Mouse (Mus musculus) cerebellum, postnatal 36 days (tissue): ENCODE measurements around the gene Ltbp1.

Experiments
- DNase-seq, 2 experiments: peaks; one replicate each; pipeline ENCODE4 v3.0.0; 2021 to 2022; ENCODE audit warnings: mixed read lengths in 2 of 2

Ltbp1 gene

DNA sequence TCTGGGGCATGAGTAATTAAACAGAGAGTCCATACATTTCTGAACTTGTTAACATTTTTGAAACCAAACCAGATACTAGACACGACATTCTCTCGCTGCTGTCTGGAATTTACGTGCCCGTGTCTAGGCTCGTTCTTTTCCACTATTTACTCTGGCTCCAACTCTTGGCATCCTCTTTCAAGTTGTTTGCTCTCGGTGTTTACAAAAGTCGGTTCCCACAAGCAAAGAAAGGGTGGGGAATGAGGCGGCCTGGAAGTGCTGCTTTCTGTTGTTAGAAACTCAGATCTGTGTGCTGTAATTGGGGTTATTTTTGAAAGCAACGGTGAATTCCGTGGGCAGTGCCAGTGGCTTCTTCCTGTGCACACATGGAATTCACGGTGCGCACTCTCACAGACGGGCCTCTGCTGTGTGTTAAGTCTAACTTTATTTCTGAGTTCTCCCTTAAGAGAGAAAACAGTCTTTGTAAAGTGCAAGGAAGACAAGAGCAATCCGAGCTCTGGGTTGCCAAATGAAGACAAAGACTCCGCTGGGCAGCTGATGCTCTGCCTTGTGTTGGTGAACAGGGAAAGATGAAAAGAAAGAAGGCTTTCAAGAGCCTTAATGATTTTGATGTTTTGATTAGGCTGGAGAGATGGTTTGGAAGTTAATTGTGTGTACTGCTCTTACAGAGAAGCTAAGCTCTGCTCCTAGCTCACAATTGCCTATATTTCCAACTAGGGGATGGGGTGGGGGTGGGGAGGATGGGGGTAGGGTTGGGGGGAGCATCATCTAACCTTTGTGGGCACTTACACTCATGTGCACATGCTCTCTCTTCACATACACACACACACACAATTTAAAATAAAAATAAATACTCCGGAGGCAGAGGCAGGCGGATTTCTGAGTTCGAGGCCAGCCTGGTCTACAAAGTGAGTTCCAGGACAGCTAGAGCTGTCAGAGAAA lies 302.0 kb downstream of the Ltbp1 start:
- no peak for DNase-seq

DNA sequence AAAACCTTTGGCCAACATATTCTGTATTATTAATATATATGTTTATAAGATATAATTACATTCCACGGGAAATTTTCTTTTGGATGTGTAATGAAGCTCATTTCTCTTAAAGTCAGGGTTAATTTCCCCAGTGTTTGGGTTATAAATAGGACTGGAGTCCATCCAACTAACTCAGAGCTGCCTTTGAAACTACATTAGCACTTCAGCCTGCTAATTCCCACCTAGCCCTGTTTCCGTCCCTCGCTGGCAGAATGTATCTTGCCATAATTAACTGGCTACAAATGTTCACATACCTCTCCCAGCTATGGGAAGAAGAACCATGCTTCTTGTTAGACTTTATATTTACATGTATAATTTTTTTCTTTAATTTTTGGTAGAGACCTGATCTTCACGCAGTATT lies 311.7 kb downstream of the Ltbp1 start:
- DNase-seq = no peak

DNA sequence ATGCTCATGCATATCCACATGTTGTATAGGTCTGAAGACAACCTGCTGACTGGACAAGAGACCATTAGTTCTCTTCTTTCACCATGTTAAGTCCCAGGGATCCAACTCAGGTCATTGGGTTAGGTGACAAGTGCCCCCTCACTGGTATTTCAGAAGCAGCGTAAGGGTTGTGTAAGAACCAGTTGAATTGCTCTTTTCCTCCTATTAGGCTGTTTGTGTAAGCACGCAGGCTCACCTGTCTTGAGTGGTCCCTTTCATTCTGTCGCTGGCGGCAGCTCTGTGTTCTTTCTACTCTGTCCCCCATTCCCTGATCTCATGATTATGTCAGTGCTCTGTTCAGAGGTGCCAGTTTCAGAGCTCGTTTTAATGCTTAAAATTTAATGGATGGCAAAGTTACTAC lies 317.9 kb downstream of the Ltbp1 start:
- DNase-seq = no peak

DNA sequence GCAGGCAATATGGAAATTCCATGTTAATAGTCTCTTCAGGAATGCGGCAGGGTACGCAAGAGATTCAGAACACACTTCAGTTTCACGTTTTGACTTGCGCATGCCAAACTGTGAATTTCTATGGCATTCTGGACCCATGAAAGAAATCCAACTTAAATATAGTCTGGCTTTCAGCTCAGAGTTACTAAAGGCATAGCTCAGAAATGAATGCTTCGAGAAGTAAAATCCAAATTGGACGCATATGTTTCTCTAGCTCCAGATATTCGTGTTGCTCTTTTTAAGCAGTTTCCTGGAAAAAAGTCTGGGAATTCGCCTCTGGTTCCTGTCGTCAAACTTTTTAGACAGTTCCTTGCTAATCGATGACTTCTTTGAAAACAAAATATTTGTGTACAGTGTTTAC lies 318.4 kb downstream of the Ltbp1 start:
- no peak for DNase-seq

DNA sequence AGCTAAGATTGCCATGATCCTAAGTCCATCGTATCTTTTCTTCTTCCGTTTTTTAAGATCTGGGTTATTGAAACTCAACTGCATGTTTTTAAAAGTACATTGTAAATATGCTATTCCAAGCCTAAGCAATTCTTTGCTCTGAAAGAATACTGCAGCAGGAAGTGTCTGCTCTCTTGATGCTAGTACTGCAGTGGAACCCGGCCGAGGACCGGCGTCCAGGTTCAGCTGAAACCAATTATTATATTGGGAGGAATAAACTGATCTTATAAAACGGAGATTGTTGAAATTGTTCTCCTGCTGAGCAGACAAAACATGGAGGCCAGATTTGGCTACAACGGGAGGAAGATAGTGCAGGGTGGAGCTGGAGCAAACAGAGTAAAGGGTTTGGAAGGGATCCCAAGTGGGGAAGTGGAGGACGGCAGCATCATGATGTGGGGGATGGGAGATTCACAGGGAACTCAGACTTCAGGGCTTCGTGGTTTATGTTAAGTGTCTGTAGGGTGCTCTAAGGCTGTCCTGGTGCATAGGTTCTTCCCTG lies 322.8 kb downstream of the Ltbp1 start:
- no peak for DNase-seq

DNA sequence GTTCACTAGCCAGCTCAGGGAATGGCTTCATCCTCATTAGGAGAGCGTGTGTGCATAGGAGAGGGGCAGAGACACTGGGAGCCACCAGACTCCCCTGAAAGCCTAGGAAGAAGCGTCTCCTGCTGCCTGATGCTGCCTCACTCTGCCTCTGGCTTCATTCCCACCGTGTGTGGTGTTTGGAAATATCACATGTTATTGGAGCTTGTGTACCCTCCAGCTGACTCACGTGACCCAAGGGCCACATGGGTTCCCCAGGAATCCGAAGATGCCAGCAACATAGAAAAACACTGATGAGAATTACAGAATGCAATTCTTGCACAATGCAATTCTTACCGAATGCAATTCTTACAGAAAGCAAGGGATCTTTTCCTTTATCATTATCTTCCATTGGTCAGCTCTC lies 325.0 kb downstream of the Ltbp1 start:
- no peak for DNase-seq

DNA sequence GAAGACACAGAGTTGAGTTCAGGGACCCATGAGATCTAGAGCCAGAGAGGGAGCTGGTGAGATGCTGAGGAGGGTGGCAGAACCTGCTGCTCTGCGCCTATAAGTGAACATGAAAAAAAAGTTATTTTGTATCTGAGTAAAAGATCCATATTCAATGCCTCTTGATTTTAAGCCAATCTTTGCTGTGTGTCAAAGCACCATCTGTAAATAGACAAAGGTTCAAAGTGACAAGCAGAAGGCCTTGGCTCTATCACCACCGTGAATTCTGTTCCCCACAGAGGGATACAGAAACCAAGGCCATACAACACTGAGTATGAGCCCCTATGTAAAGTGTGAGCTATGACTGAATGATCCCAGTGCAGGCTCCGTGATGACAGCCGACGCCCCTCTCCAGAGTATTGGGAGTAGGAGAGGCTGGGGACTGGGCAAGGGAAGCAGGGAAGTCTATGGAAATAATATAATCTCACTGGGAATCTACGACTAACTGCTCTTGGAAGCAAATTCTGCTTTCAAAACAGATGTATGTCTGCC lies 326.1 kb downstream of the Ltbp1 start:
- no peak for DNase-seq

DNA sequence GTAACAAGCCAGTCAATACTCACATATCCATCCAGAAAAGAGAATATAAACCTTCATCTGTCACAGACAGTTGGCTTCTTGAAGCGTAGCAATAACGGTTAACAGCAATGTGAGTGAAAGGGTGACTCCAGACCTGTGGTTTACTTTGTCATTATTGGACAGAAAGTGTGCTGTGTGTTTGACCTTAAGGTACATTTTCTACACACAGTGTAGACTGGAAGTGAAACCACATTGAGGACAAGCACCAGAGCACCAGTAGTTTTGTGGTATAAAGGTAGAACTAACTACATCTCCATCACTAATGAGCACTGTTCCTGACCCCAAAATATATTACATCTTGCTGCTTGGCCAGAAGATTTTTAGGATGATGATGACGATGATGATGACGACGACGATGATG lies 326.9 kb downstream of the Ltbp1 start:
- no peak for DNase-seq

DNA sequence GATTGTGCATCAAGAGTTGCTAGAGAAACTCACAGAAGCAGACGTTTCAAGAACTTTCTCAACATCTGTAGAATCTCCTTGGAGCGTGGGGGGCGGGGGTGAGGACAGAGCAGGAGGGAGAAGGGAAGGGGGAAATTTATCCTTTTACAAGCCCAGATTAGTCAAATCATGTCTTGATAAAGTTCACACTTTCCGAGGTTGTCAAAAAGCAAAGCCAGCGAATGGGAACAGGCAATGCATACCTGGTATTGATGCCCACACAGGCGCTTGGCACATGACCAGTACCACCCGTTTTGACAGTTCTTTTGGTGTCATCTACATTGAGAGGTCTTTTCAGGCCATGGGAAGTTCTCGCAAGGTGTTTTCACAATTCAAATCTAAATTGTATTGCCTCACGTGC lies 327.6 kb downstream of the Ltbp1 start:
- DNase-seq = no peak

DNA sequence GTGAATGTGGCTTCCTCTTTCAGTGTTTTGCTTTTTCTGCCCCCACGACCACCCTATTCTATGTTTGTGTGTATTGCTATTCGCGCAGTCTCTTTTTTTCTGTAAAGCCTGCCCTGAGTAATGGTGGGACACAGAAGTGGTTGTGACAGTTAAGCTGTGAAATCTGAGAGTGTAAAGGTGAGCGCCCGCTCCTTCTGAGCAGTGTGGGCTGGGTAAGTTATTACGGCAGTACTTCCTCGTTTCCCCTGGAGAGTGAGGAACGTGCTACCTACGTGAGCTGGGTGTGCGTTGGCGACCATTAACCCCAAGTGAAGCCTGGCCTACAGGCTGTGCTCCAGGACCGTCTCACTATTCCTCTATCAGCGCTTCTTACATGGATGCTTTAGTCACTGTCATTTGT lies 328.4 kb downstream of the Ltbp1 start:
- DNase-seq = no peak

DNA sequence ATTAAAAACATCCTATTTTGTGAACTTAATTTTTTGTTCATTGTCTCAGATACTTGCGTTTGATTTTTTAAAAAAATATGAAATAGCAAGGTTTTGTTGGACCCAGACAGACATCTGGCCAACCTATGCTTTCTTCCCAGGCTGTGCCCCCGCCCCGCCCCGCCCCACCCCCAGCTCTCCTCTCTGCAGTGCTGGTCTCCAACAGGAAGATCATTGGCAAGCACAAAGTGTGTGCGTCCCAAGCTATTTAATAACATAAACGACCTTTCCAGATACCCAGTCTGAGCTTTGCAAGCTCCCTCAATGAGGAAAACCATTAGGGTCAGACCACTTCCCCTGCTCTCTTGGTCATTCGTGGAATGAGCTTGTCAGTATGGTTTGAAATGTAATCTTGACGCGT lies 330.3 kb downstream of the Ltbp1 start:
- DNase-seq = no peak

DNA sequence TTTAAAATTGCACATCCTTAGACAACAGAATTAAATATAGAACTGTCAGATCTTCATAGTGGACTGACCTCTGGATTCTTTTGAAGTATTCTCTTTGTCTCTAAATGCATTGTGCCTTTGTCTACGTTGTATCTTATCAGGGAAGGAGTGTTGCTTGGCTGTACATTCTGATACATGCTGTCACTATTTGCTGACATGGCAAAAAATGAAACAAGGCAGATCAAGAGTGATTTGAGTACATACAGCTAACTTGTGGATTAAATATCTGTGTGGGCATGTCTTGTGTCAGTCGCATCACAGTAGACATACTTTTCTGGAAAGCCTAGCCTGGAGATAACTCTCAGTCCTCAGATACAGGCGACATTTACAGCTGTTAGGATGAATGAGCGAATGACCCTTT lies 335.9 kb downstream of the Ltbp1 start:
- DNase-seq = no peak

DNA sequence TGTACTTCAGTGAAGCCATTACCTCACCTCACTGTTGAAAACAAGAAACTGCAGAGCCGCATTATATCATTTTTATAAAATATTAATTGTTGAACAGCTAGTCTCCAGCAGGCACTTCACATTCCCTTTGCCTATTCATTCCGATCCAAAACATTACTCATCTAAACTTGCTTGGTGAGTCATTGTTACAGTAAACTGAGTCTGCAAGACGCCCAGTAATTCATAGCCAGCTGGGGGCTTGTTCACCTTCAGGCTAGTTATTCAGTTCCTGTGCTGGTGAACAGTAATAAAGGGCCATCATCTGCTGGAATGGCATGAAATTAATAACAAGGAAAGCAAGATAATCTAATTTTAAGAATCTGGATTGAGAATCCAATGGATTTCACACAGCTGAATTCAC lies 339.7 kb downstream of the Ltbp1 start:
- no peak for DNase-seq

DNA sequence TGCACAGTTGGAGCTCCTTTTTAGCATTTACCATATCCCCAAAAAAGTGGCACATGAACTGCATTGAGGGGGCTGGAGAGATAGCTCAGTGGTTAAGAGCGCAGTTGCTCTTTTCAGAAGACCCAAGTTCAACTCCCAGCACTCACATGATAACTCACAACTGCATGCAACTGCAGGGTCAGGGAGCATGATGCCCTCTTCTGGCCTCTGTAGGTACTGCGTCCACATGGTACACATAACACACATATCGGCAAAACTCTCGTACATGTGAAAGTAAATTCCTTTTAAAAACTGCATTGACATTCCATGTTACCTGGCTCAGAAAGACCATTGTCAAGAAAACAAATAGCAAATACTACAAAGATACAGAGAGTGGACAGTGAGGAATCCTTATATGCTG lies 342.0 kb downstream of the Ltbp1 start:
- no peak for DNase-seq

DNA sequence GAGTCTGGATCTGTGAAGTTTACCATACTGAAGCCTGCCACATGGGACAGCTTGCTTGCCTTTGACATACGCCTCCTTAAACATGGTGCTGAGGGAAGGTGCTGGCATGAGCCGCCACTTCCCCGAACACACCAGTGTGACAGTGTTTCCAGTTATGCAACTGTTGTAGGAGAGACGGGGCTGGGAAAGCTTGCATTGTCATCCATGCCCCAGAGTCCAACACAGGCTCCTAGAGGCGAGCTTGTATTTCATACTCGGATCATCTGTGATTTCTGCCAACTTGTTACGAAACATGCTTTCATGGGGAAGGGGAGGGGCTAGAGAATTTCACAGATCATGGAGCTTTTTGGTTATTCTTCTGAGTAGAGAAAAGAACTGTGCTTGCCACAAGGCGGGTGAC lies 343.7 kb downstream of the Ltbp1 start:
- no peak for DNase-seq

DNA sequence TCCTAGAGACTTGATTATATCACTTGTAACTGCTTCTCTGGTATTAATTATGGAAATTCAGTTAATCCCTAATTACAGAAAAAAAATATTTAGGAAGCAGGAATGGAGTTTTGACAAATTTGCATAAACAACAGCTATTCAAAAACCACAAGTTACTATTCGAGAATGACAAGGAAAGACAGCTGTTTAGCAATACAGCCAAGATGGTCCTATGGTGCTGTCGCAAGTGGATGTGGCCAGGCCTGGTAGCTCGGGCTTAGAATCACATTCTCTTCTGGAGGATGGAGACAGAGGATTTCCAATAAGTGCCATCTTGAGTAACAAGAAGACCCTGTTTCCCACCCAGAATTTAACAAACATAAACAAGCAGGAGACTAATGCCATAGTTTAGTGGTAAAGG lies 344.2 kb downstream of the Ltbp1 start:
- no peak for DNase-seq

DNA sequence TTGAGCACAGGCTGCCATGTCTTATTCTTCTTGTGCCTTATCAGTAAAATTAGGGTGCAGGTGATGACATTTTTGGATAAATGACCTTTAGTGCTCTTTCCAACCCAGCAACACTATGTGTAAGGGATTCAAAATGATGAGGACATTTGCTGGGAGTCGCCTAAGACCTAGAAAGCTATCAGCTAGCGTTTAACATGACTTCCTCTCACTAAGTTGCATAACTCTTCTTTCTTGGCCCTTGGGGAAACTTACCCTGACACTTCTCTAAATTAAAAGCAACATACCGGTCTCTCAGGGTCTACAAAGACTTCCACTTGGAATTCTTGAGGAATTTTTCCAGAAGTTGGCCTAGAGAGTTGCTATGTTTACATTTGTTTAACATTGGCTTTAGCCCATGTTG lies 348.0 kb downstream of the Ltbp1 start:
- no peak for DNase-seq

DNA sequence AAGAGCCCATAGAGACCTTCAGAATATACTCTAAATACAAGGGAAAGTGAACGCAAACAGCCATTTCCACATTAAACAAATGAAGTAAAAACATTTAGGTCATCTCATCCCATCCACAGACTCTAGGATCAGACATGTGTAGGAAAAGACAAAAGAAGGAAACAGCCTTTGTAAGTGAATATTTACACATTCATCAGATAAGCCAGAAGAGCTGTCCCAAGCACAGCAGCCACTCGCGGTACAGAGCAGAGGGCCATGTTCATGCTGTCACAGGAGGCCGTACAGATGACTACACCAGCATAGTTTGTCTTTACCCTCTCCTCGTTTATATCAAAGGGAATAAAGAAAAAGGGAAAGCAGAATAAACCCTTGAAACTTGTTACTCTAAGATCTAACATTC lies 350.1 kb downstream of the Ltbp1 start:
- no peak for DNase-seq

DNA sequence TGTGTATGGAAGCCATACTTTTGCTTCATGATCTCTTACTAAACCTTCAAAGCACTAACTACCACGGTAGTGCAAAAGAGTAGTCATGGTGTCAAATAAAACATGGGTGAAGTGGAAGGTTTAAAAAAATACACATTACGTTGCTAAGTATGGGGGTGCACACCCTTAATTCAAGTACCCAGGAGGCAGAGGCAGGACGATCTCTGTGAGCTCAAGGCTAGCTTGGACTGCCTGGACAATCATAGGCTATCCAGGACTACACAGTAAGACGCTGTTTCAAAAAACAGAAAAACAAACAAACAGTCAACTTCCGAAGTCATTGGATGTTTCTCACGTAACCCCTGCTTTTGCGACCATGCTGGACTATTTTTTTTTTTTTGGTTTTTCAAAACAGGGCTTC lies 354.7 kb downstream of the Ltbp1 start:
- no peak for DNase-seq

DNA sequence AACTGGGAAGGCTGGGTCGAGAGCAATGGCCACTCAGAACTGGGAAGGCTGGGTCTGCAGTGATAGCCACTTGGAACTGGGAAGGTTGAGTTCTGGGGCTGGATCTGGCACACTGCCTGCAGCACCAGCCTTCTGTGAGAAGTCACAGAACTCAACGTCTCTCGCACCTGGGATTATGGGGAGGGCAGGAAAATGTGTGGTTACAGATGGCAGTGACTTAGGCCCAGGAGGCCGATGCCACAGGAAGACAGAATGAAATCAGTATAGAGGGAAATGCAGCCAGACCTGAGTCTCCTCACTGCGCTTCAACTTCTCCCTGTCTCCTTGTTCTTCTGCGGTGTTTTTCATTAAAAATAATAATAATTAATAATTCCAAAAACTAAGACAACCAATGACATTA lies 361.0 kb downstream of the Ltbp1 start:
- DNase-seq = no peak

DNA sequence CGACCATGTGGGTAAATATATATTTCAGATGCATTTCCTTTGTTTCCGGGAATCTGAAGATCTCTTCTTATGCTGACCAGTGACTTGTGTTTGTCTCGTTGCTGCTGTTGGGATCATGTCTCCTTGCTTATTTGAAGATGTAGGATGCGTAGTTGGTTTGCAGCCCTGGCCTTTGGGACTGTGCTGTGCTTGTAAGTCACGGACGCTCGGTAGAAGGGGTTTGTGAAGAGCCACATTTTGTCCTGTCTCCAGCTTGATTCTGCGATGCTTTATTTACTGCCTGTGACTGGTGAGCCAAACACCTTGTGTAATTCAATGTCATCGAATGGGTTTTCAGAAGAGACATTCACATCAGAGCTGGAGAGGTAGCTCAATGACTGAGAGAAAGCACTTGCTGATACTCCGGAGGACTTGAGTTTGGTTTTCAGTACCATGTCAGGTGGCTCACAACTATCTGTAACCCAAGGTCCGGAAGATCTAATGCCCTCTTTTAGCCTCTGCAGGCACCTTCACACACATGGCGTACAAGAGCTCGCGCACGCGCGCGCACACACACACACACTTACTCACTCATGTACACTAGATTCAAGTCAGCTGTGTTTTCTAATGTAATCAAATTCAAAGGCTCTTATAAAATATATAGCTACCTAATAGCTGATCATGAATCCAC lies 362.3 kb downstream of the Ltbp1 start:
- DNase-seq = no peak

DNA sequence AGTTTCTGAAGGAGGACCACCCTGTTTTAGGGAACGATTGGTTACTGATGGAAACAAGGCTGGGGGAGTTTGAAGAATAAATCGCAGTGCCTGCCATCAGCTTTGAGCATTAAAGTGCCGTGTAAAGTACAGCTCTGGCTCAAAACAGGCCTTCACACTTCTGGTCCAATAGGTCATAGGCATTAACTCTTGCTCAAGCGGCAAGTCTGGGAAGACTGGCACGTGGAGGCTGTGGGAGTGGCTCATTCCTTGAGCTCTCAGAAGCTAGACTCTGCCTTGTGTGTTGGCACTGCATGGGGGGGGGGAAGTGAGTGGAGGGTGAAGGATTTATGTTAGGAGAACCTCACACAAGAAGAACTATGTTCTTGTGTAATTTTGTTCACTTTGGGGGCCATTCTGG lies 363.2 kb downstream of the Ltbp1 start:
- no peak for DNase-seq

DNA sequence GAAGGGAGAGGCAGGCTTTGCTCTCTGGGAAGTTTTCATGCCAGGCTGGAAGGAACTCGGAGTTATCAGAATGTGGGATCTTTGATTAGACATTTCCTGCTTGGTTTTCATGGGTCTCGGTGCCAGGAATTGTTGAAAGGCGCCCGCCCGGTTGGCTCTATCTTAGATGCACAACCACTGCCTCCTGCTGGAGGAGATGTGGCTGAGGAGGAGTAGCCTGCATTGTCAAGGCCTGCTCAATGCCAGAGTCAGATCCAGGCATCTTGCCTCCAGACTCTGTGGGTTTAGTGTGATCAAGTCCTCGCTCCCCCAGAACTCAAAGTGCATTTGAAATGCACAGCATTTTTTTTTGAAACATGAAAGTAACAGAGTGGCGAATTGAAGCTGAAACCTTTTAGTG lies 364.0 kb downstream of the Ltbp1 start:
- DNase-seq = no peak

DNA sequence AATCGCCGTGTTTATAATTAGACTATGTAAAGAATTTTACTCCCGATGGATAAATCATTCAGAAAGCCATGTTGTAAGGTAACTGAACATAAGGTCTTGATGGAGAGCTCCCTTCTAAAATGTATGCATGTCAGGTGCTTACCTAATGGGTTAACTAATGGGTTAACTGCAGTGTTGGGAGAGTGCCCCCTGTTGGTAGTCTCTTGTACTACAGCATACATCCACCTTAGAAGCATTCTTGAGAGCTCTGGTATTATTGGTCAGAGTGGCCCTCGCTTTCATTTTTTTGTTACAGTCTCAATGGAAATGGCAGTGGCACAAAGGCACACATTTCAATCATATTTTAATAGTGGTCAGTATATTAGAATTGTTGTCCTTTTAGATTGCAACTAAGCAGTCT lies 364.8 kb downstream of the Ltbp1 start:
- no peak for DNase-seq
